In the genomic region with DNA sequence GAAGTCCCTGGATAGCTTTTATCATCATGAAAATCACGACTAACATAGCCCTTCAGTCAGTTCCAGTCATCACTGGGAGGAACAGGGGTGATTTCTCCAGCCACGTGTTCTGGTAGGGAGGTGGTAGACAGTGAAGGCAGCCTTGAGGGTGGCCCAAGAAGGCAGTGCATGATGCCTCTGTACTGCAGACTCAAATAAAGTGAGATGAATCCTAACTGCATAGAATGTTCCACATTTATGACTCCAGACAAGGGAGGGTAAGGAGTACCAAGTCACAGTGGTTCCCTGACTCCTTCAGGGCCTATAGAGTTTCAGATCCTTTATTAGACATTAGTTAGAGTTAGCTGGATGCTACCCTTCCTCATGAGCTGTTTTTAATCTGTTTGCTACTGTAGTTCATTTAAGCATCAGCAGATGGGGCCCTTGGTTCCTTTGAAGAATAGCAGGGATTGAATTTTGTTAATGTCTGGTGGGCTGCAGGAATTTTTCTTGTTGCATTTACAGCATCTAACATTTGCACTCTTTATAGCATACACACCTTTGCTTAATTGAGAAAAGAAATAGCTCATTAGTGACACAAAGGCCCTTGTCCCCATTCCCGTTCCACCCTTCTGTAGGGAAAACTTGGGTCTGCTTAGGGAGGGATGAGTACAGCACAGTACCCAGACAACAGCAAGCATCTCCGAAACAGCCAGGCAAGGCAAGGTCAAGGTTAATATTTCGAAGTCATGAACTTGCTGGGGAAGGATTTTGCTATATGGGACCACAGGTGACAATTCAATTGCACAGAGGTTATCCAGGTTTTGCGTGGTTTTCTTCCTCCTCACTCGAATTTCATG, we compare ENCODE assay signal across 11 mouse cellular contexts.
DNase-seq lines count a peak whose midpoint lies in the region; ATAC-seq and TF ChIP-seq lines count a peak whose summit lies in the region.
"Had no signal": no experiment of that assay in that cellular context is flagged by ENCODE, and none has a peak within 500 bp of the region (broad histone marks: within the 10 kb centered on the region; RNA-seq: fewer than 3 reads in every experiment).

No protein-coding gene starts in this region.

- no peaks in the 10 kb centered on the region for H3K27me3 ChIP-seq in heart, adult 2 months (ENCODE audit: control insufficient read depth, insufficient read depth, low read length)
- no peaks in the 10 kb centered on the region for H3K27me3 ChIP-seq in heart, embryonic 11.5 days (ENCODE audit: control insufficient read depth, insufficient read depth, low read length)
- H3K27me3 ChIP-seq in lung, embryonic 14.5 days (ENCODE audit: insufficient read depth, low read length): no peaks in the 10 kb centered on the region
- no peaks in the 10 kb centered on the region for H3K27me3 ChIP-seq in midbrain, embryonic 16.5 days (ENCODE audit: control insufficient read depth, insufficient read depth, low read depth, low read length)
- H3K27me3 ChIP-seq: heart, embryonic 13.5 days had no signal

- intact Hi-C loops in heart, adult 2 months (cut with DNase I): no loop called here

- 66% methylated on average over 7 of the region's 7 CpGs for WGBS in heart, adult 2 months
- WGBS in heart, embryonic 11.5 days (ENCODE audit: insufficient replicate concordance): 62% methylated on average over 7 of the region's 7 CpGs
- WGBS in lung, embryonic 14.5 days: 69% methylated on average over 7 of the region's 7 CpGs
- 79% methylated on average over 7 of the region's 7 CpGs for WGBS in midbrain, embryonic 16.5 days

- H3K27ac ChIP-seq in heart, adult 2 months: no peak overlapping the region
- H3K27ac ChIP-seq in heart, embryonic 11.5 days (ENCODE audit: low read depth, low read length): no peak overlapping the region
- no peak overlapping the region for H3K27ac ChIP-seq in lung, embryonic 14.5 days (ENCODE audit: low read depth)
- H3K27ac ChIP-seq in midbrain, embryonic 16.5 days (ENCODE audit: low read length): no peak overlapping the region
- H3K27ac ChIP-seq: heart, embryonic 13.5 days had no signal

- no peak overlapping the region for H3K4me3 ChIP-seq in heart, adult 2 months
- no peak overlapping the region for H3K4me3 ChIP-seq in heart, embryonic 11.5 days (ENCODE audit: low read depth, low read length)
- H3K4me3 ChIP-seq in lung, embryonic 14.5 days (ENCODE audit: low read depth, low read length): no peak overlapping the region
- no peak overlapping the region for H3K4me3 ChIP-seq in midbrain, embryonic 16.5 days (ENCODE audit: low read depth, low read length)
- H3K4me3 ChIP-seq: heart, embryonic 13.5 days had no signal

- TF ChIP-seq POLR2A in heart, adult 2 months (IDR thresholded peaks at IDR 0.05; ENCODE audit: insufficient read depth, low read depth, low read length): no peak

- no peak overlapping the region for H3K9ac ChIP-seq in heart, adult 2 months (ENCODE audit: low read depth, low read length)
- no peak overlapping the region for H3K9ac ChIP-seq in heart, embryonic 11.5 days (ENCODE audit: low read depth, low read length)
- H3K9ac ChIP-seq in lung, embryonic 14.5 days: no peak overlapping the region
- H3K9ac ChIP-seq in midbrain, embryonic 16.5 days (ENCODE audit: low read depth, low read length): no peak overlapping the region
- H3K9ac ChIP-seq: heart, embryonic 13.5 days had no signal

- H3K9me3 ChIP-seq in heart, embryonic 11.5 days (replicated peaks; ENCODE audit: control insufficient read depth, low read length): no peaks in the 10 kb centered on the region
- no peaks in the 10 kb centered on the region for H3K9me3 ChIP-seq in lung, embryonic 14.5 days (ENCODE audit: low read depth, low read length)
- H3K9me3 ChIP-seq in midbrain, embryonic 16.5 days (replicated peaks; ENCODE audit: control insufficient read depth, low read length, poor library complexity, severe bottlenecking): no peaks in the 10 kb centered on the region
- H3K9me3 ChIP-seq: heart, embryonic 13.5 days had no signal

- no peaks in the 10 kb centered on the region for H3K4me1 ChIP-seq in heart, adult 2 months (ENCODE audit: control insufficient read depth, insufficient read depth, low read length)
- no peaks in the 10 kb centered on the region for H3K4me1 ChIP-seq in heart, embryonic 11.5 days (ENCODE audit: control insufficient read depth, insufficient read depth, low read length)
- H3K4me1 ChIP-seq in lung, embryonic 14.5 days (ENCODE audit: insufficient read depth): no peaks in the 10 kb centered on the region
- no peaks in the 10 kb centered on the region for H3K4me1 ChIP-seq in midbrain, embryonic 16.5 days (ENCODE audit: control insufficient read depth, insufficient read depth, low read length)
- H3K4me1 ChIP-seq: heart, embryonic 13.5 days had no signal

- DNase-seq in heart, adult 2 months: no peak
- peak; percentile 64 for DNase-seq in lung, embryonic 14.5 days
- no peak for DNase-seq in lung, adult 18-20 months
- DNase-seq in embryo, embryonic 11 days: peak; percentile 44
- DNase-seq in thymus, postnatal 4 days: no peak
- no peak for DNase-seq in cerebellum, adult 11 months
- DNase-seq: adrenal gland, adult 8-10 months had no signal

- 0 out of 2 replicates have a peak, but pooled peaks have one; percentile 7 for TF ChIP-seq CTCF in heart, adult 2 months (IDR thresholded peaks at IDR 0.05)
- TF ChIP-seq CTCF in lung, embryonic 14.5 days (IDR thresholded peaks at IDR 0.05; ENCODE audit: low read depth): peak; percentile 52

- H3K4me2 ChIP-seq in heart, embryonic 11.5 days: no peak overlapping the region
- no peak overlapping the region for H3K4me2 ChIP-seq in lung, embryonic 14.5 days
- H3K4me2 ChIP-seq in midbrain, embryonic 16.5 days (ENCODE audit: low read length): no peak overlapping the region
- H3K4me2 ChIP-seq: heart, embryonic 13.5 days had no signal

- no peak for ATAC-seq in heart, embryonic 11.5 days (replicated peaks; ENCODE audit: insufficient number of reproducible peaks, low FRiP score, low TSS enrichment)
- no peak for ATAC-seq in lung, embryonic 14.5 days (ENCODE audit: insufficient read depth)
- ATAC-seq in midbrain, embryonic 16.5 days: peak; percentile 62; the same call in 1 of the 2 replicates
- ATAC-seq: CD4-positive, CD25-positive, alpha-beta regulatory T cell, adult 4 months had no signal

- H3K79me2 ChIP-seq in heart, adult 2 months (replicated peaks; ENCODE audit: control insufficient read depth, insufficient read depth, low read length): no peaks in the 10 kb centered on the region

- TF ChIP-seq EP300 in heart, adult 2 months (IDR thresholded peaks at IDR 0.05; ENCODE audit: insufficient read depth, low read depth, low read length): no peak

- no peaks in the 10 kb centered on the region for H3K36me3 ChIP-seq in heart, adult 2 months (ENCODE audit: control insufficient read depth, insufficient read depth, low read length)
- no peaks in the 10 kb centered on the region for H3K36me3 ChIP-seq in heart, embryonic 11.5 days (ENCODE audit: control insufficient read depth, insufficient read depth, low read length)
- H3K36me3 ChIP-seq in lung, embryonic 14.5 days (ENCODE audit: insufficient read depth): no peaks in the 10 kb centered on the region
- no peaks in the 10 kb centered on the region for H3K36me3 ChIP-seq in midbrain, embryonic 16.5 days (ENCODE audit: control insufficient read depth, insufficient read depth, low read length)
- H3K36me3 ChIP-seq: heart, embryonic 13.5 days had no signal

Comparison
In these comparisons a context has a peak if more than half of its experiments do, and no peak if none do; other contexts are left out.
1. DNase-seq: peak in lung, embryonic 14.5 days (single experiment) and embryo, embryonic 11 days (single experiment); none in heart, adult 2 months (0 of 2), lung, adult 18-20 months (0 of 2), thymus, postnatal 4 days (single experiment) and cerebellum, adult 11 months (single experiment).